Mouse (Mus musculus) heart, adult 2 months (tissue): ENCODE results near the gene Pam. TPM values are rescaled to one million over a fixed set of nuclear protein-coding genes. Genes with fewer than 3 reads are reported as not detected.
A peak's percentile ranks its signal among the peaks of the same experiment; 100 is the strongest.

ENCODE experiments used
- DNase-seq, 2 experiments: peaks; one replicate each; pipeline ENCODE4 v3.0.0; 2021
- H3K27ac ChIP-seq: fragments of 200-600 bp; 2 replicates; pipeline ENCODE4 v1.8.1; 2022
- H3K27me3 ChIP-seq: fragments of 200-500 bp; 2 replicates; pipeline ENCODE4 v1.6.1; 2012; ENCODE audit warnings: mild to moderate bottlenecking, low read length, inconsistent platforms, mixed read lengths; ENCODE audit not compliant: control insufficient read depth, insufficient read depth
- H3K36me3 ChIP-seq: fragments of 200-500 bp; 2 replicates; pipeline ENCODE4 v1.6.1; 2012; ENCODE audit warnings: low read length, inconsistent platforms; ENCODE audit not compliant: control insufficient read depth, insufficient read depth
- H3K4me1 ChIP-seq: fragments of 200-500 bp; 2 replicates; pipeline ENCODE4 v1.6.1; 2011; ENCODE audit warnings: low read length; ENCODE audit not compliant: control insufficient read depth, insufficient read depth
- H3K4me3 ChIP-seq: fragments of 200-600 bp; 2 replicates; pipeline ENCODE4 v1.8.1; 2022
- H3K79me2 ChIP-seq: fragments of 200-500 bp; replicated peaks from 2 replicates; pipeline ENCODE4 v1.6.1; 2012; ENCODE audit warnings: mild to moderate bottlenecking, inconsistent platforms, low read length, moderate library complexity, mixed read lengths; ENCODE audit not compliant: control insufficient read depth, insufficient read depth
- H3K9ac ChIP-seq: fragments of 200-500 bp; 2 replicates; pipeline ENCODE4 v1.6.1; 2012; ENCODE audit warnings: low read depth, mild to moderate bottlenecking, control low read depth, inconsistent platforms, low read length, mixed read lengths
- CTCF ChIP-seq: fragments of 200-600 bp; IDR thresholded peaks from 2 replicates; pipeline ENCODE4 v1.8.1; 2022; ENCODE audit warnings: antibody characterized with exemption, mild to moderate bottlenecking, moderate library complexity
- EP300 ChIP-seq: fragments of 200-500 bp; IDR thresholded peaks from 2 replicates; pipeline ENCODE4 v1.6.1; 2011; ENCODE audit warnings: low read depth, low read length, control low read depth; ENCODE audit not compliant: insufficient read depth
- POLR2A ChIP-seq: fragments of 200-500 bp; IDR thresholded peaks from 2 replicates; pipeline ENCODE4 v1.6.1; 2011; ENCODE audit warnings: mild to moderate bottlenecking, low read depth, low read length, control low read depth; ENCODE audit not compliant: insufficient read depth
- WGBS: fragments of 180-500 bp; shearing (Covaris S2); methylation state at CpG from one replicate; pipeline ENCODE4 v1.1.7; 2018; 5-methylcytosine and 5-hydroxymethylcytosine counted together
- intact Hi-C: fragments of 180-260 bp; cut with DNase I; formaldehyde crosslinking; loops from one replicate; pipeline ENCODE4 v1.15.1; 2025
- polyA plus RNA-seq: library from polyadenylated mRNA; depleted of rRNA; stranded (reverse); fragments of >200 nt; gene quantifications from 2 replicates; pipeline ENCODE4 v1.2.3, GENCODE M21; 2012
- total RNA-seq, 2 experiments: library from RNA; stranded (reverse); gene quantifications; 2 replicates each; pipeline ENCODE4 v1.2.3; 2021

Gene Pam
- total and polyA plus RNA-seq, 3 experiments: 313 to 641 (median 593) TPM

- no peak overlapping the region for H3K9ac ChIP-seq
- WGBS: 64% methylated on average over 7 of the region's 7 CpGs
- H3K4me3 ChIP-seq: no peak overlapping the region
- peak; percentile 61 for TF ChIP-seq CTCF
- no peak for TF ChIP-seq EP300
- TF ChIP-seq POLR2A: no peak
- no peak for DNase-seq
- intact Hi-C loops: no loop called here
- H3K27me3 ChIP-seq: no peaks in the 10 kb centered on the region
- no peaks in the 10 kb centered on the region for H3K79me2 ChIP-seq
- peaks cover 9% of the 10 kb centered on the region for H3K36me3 ChIP-seq
- no peaks in the 10 kb centered on the region; the same call in 1 of the 2 replicates for H3K4me1 ChIP-seq
- H3K27ac ChIP-seq: no peak overlapping the region
These were observed 310.5 kb downstream of the Pam start for GRCm38 (mm10) chr1:97784928-97785327.

- no peak for DNase-seq
- Histone ChIP-seq H3K27me3 (no peaks in the 10 kb centered on the region), H3K4me1 (no peaks in the 10 kb centered on the region; the same call in 1 of the 2 replicates), H3K79me2 (no peaks in the 10 kb centered on the region), H3K9ac (no peak overlapping the region), H3K4me3 (no peak overlapping the region), H3K36me3 (peaks cover 6% of the 10 kb centered on the region), H3K27ac (no peak overlapping the region)
- WGBS: 93% methylated on average over 7 of the region's 7 CpGs
- intact Hi-C loops: no loop called here
- TF ChIP-seq POLR2A: no peak
- no peak for TF ChIP-seq CTCF
- TF ChIP-seq EP300: no peak
These were observed 313.8 kb downstream of the Pam start for GRCm38 (mm10) chr1:97781674-97782073.

DNA sequence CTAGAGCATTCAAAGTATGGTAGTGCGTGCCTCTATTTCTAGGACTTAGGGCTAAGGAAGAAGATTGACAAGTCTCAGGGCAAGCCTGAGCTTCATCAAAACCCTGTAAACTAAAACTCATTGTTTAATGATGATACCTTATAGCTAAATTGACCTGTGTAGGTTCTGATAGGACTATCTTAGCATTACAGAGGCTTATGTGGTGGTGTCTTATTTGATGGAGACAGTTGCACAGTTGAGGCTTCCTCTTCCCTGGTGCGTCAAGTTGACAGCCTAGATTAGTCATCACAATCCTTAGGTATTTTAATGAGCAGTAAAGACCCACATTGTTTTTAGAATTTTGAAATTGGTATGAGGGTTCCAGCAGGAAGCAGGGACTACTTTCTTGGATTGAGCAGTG lies 321.5 kb downstream of the Pam start:
- H3K4me3 ChIP-seq: no peak overlapping the region
- no peaks in the 10 kb centered on the region; the same call in 1 of the 2 replicates for H3K4me1 ChIP-seq
- no peak overlapping the region for H3K9ac ChIP-seq
- WGBS: 91% methylated on average over 2 of the region's 2 CpGs
- no peaks in the 10 kb centered on the region for H3K79me2 ChIP-seq
- H3K27me3 ChIP-seq: no peaks in the 10 kb centered on the region
- DNase-seq: no peak
- H3K27ac ChIP-seq: no peak overlapping the region
- intact Hi-C loops: no loop called here
- no peaks in the 10 kb centered on the region; the same call in none of the 2 replicates for H3K36me3 ChIP-seq
- TF ChIP-seq CTCF (no peak), EP300 (no peak), POLR2A (no peak)

GRCm38 (mm10) chr1:97773362-97773761 lies 322.1 kb downstream of the Pam start:
- Histone ChIP-seq H3K27me3 (no peaks in the 10 kb centered on the region), H3K4me3 (no peak overlapping the region), H3K79me2 (no peaks in the 10 kb centered on the region), H3K9ac (no peak overlapping the region), H3K4me1 (no peaks in the 10 kb centered on the region; the same call in 1 of the 2 replicates), H3K27ac (no peak overlapping the region), H3K36me3 (no peaks in the 10 kb centered on the region; the same call in none of the 2 replicates)
- no peak for DNase-seq
- TF ChIP-seq EP300: no peak
- intact Hi-C loops: no loop called here
- 77% methylated on average over 6 of the region's 6 CpGs for WGBS

DNA sequence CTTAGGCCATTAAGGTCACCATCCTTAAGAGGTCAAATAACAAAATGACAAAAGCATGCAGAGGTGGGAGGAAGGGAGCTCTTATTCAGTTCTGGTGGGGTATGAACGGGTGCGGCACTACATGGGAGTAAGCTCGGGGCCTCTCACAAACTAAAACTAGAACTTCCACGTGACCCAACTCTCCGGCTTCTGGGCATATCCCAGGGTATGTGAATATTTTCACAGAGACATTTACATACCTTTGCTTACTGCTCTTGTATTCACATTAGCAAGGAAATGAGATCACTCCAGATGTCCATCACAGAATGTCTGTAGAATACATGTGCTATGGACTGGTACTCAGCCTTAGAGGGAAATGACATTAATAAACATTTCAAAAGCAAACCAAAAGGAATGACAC lies 323.7 kb downstream of the Pam start:
- Histone ChIP-seq H3K79me2 (no peaks in the 10 kb centered on the region), H3K36me3 (no peaks in the 10 kb centered on the region; the same call in none of the 2 replicates), H3K4me3 (no peak overlapping the region), H3K27ac (peak overlapping the region; percentile 94), H3K4me1 (no peaks in the 10 kb centered on the region; the same call in 1 of the 2 replicates), H3K9ac (no peak overlapping the region), H3K27me3 (no peaks in the 10 kb centered on the region)
- WGBS: 70% methylated on average over 5 of the region's 5 CpGs
- no peak for DNase-seq
- no peak for TF ChIP-seq POLR2A
- TF ChIP-seq CTCF: no peak
- no peak for TF ChIP-seq EP300
- intact Hi-C loops: no loop called here

DNA sequence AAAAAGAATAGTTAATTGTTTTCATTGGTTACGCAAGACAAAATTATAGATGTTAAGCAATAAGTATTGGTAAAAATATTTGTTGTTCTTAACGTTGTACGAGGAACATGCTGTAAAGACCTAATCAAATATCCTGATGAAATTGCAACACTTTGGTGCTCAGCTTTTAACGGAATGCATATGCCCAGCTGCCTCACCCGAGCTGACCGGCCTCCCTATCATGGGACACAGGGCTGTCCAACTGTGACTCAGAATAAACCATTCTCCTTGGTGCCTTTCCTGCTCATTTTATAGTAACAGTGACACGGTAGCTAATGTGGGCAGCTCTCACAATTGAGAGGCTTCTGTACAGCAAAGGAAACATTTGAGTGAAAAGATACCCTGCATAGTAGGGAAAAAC lies 324.3 kb downstream of the Pam start:
- peak; percentile 85 for TF ChIP-seq EP300
- TF ChIP-seq POLR2A: peak; percentile 74
- no peak for TF ChIP-seq CTCF
- no peaks in the 10 kb centered on the region for H3K79me2 ChIP-seq
- H3K9ac ChIP-seq: peak overlapping the region; percentile 35; the same call in 1 of the 2 replicates
- intact Hi-C loops: no loop called here
- peak overlapping the region; percentile 79 for H3K4me3 ChIP-seq
- peak overlapping the region; percentile 94 for H3K27ac ChIP-seq
- H3K36me3 ChIP-seq: no peaks in the 10 kb centered on the region; the same call in none of the 2 replicates
- H3K27me3 ChIP-seq: no peaks in the 10 kb centered on the region
- DNase-seq: peak in 1 of 2 experiments; percentile 52
- 27% methylated on average over 7 of the region's 7 CpGs for WGBS
- H3K4me1 ChIP-seq: no peaks in the 10 kb centered on the region; the same call in 1 of the 2 replicates
